ENCODE assay signal across 16 mouse cellular contexts in genomic region chr2:83165853-83166252, GRCm38 (mm10).
DNase-seq lines count a peak whose midpoint lies in the region; ATAC-seq lines count a peak whose summit lies in the region.
"Had no signal": no experiment of that assay in that cellular context is flagged by ENCODE, and none has a peak within 500 bp of the region (broad histone marks: within the 10 kb centered on the region; RNA-seq: fewer than 3 reads in every experiment).

No protein-coding gene starts in this region.

- H3K4me3 ChIP-seq in hindbrain, embryonic 14.5 days (replicated peaks; ENCODE audit: low read length), result no peak overlapping the region
- H3K4me3 ChIP-seq in intestine, embryonic 16.5 days (ENCODE audit: low read length), result no peak overlapping the region
- H3K4me3 ChIP-seq: myocyte had no signal

- H3K36me3 ChIP-seq in hindbrain, embryonic 14.5 days (replicated peaks; ENCODE audit: control insufficient read depth, insufficient read depth), result no peaks in the 10 kb centered on the region
- no peaks in the 10 kb centered on the region for H3K36me3 ChIP-seq in intestine, embryonic 16.5 days (ENCODE audit: control insufficient read depth, insufficient read depth, low read length)

- DNase-seq in embryo, embryonic 11 days, result peak; percentile 6
- no peak for DNase-seq in embryo, embryonic 9.5 days (ENCODE audit: extremely low spot score)
- peak; percentile 39 for DNase-seq in Muller cell, postnatal 12 days (ENCODE audit: inconsistent ontology term)
- DNase-seq in brain, embryonic 18.5 days (ENCODE audit: low read depth, low spot score), result peak; percentile 10
- DNase-seq in hindbrain, embryonic 14.5 days (ENCODE audit: low spot score), result no peak
- no peak for DNase-seq in right cerebral cortex, postnatal 25 days
- no peak for DNase-seq in heart, adult 8-10 months (ENCODE audit: low spot score)
- DNase-seq: heart, adult 11 months; kidney, adult 11 months; kidney, postnatal 10 days; liver; lung, embryonic 14.5 days; thymus, postnatal 36 days had no signal

- H3K9me3 ChIP-seq in hindbrain, embryonic 14.5 days (ENCODE audit: control insufficient read depth, low read length), result no peaks in the 10 kb centered on the region
- no peaks in the 10 kb centered on the region for H3K9me3 ChIP-seq in intestine, embryonic 16.5 days (ENCODE audit: control insufficient read depth, low read length)

- 35% methylated on average over 4 of the region's 4 CpGs for whole genome bisulfite sequencing in hindbrain, embryonic 14.5 days
- WGBS in intestine, embryonic 16.5 days, result 65% methylated on average over 4 of the region's 4 CpGs

- H3K9ac ChIP-seq in hindbrain, embryonic 14.5 days, result no peak overlapping the region
- no peak overlapping the region for H3K9ac ChIP-seq in intestine, embryonic 16.5 days (ENCODE audit: low read depth, low read length)
- H3K9ac ChIP-seq: lung, embryonic 14.5 days had no signal

- H3K4me1 ChIP-seq in hindbrain, embryonic 14.5 days (replicated peaks; ENCODE audit: control insufficient read depth, insufficient read depth, low read length), result no peaks in the 10 kb centered on the region
- H3K4me1 ChIP-seq in intestine, embryonic 16.5 days (ENCODE audit: control insufficient read depth, insufficient read depth, low read length), result no peaks in the 10 kb centered on the region

- no peak overlapping the region for H3K27ac ChIP-seq in hindbrain, embryonic 14.5 days
- H3K27ac ChIP-seq in intestine, embryonic 16.5 days (ENCODE audit: low read length), result no peak overlapping the region
- H3K27ac ChIP-seq: macrophage had no signal

- no peak overlapping the region for H3K4me2 ChIP-seq in hindbrain, embryonic 14.5 days (replicated peaks)
- H3K4me2 ChIP-seq in intestine, embryonic 16.5 days (ENCODE audit: low read depth, low read length), result no peak overlapping the region
- H3K4me2 ChIP-seq: lung, embryonic 14.5 days had no signal

- no peaks in the 10 kb centered on the region for H3K27me3 ChIP-seq in hindbrain, embryonic 14.5 days (ENCODE audit: control insufficient read depth, insufficient read depth, low read length)
- no peaks in the 10 kb centered on the region for H3K27me3 ChIP-seq in intestine, embryonic 16.5 days (replicated peaks; ENCODE audit: control insufficient read depth, insufficient read depth, low read length)

- peak; percentile 74; the same call in 1 of the 2 replicates for ATAC-seq in hindbrain, embryonic 14.5 days (ENCODE audit: low FRiP score)
- ATAC-seq in intestine, embryonic 16.5 days, result no peak

Comparison
In these comparisons a context has a peak if more than half of its experiments do, and no peak if none do; other contexts are left out.
1. DNase-seq: peak in embryo, embryonic 11 days (single experiment), Muller cell, postnatal 12 days (single experiment) and brain, embryonic 18.5 days (single experiment); none in embryo, embryonic 9.5 days (single experiment), hindbrain, embryonic 14.5 days (single experiment), right cerebral cortex, postnatal 25 days (single experiment) and heart, adult 8-10 months (single experiment).